Mouse (Mus musculus) lung, postnatal 25 days (tissue): Measurements from ENCODE around the gene Rnaseh2c.

ENCODE experiments used
- DNase-seq: peaks from one replicate; pipeline ENCODE4 v3.0.0; 2022; ENCODE audit warnings: low spot score

The Rnaseh2c gene

DNA sequence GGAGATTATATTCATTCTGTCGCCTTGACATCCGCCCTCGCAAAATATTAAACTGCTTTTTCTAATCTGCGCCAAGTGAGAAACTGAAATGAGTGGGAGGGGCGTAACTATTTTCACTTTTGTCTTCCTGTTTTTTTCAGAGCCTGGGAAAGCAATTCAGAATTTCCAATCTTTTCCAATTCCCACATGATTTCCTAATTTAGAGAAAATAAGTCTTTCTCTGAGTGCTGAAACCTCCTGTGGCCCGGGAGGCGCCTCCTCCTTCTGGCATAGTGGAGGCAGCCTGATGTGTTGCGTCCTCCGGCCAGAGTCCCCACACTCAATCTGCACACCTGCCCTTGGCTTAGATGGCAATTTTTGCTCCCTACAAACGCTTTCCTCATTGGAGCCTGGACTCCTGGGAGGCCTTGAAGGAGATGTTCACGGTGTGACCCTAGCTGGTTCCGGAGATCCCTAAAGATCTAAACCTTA is 34.9 kb downstream of the Rnaseh2c start:
- DNase-seq = peak; percentile 36

DNA sequence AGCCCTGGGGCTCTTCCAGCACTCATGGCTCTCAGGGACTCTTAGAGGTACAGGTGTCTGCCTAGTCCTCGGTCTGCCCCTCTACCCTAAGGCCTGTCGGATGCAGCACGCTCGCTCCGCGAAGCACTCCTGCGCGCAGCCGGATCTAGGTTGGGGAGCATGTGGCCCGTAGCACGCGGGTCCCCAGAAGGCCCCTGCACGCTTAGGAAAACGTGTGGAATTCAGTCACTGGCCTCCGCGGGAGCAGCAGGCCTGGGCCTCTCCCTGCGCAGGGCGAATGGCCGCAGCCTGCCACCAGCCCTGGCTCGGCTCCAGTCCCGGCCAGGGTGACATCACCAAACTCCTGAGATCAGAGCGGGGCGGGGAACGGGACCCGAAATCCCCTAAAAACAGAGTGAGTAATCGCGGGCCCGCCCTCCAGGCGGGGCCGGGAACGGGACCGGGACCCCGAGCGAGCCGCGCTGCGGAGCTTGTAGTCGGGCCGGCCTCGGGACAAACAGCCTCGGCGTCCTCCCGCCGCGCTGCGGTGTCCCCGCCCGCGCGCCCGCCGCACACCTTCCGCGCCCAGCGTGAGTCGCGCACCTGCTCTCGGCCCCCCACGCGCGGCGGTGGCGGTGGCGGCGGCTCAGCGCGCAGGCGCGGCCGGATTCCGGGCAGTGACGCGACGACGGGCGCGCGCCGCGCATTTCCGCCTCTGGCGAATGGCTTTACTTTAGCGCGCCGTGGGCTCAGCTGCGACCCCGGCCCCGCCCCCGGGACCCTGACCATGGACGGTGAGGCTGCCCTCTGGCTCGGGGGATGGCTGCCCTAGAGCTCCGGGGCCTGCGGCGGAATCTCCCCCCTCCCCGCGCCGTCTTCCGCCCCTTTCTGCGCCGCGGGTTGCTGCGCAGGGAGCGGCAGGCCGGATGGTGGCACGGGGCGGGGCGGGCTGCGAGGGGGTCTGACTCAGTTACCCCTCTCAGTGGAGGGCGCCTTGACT is 35.7 kb downstream of the Rnaseh2c start, which contains the start of gene Rela:
Gene Rela, plus strand, starts transcription at position 415 of the 979 bp plus-strand sequence.
- DNase-seq = peak; percentile 92

DNA sequence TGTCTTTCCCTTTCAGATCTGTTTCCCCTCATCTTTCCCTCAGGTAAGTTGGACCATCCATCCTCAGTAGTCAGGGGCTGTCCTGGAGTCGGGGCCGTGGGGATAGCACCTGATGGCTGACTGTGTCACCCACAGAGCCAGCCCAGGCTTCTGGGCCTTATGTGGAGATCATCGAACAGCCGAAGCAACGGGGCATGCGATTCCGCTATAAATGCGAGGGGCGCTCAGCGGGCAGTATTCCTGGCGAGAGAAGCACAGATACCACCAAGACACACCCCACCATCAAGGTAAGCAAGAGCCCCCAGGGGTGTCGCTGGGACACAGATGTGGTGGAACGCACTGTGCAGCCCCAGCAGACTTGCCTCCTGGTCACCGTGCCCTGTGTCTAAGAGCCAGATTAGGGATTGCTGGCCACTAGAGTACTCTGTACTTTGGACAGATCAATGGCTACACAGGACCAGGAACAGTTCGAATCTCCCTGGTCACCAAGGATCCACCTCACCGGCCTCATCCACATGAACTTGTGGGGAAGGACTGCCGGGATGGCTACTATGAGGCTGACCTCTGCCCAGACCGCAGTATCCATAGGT is 36.8 kb downstream of the Rnaseh2c start:
- DNase-seq = no peak

DNA sequence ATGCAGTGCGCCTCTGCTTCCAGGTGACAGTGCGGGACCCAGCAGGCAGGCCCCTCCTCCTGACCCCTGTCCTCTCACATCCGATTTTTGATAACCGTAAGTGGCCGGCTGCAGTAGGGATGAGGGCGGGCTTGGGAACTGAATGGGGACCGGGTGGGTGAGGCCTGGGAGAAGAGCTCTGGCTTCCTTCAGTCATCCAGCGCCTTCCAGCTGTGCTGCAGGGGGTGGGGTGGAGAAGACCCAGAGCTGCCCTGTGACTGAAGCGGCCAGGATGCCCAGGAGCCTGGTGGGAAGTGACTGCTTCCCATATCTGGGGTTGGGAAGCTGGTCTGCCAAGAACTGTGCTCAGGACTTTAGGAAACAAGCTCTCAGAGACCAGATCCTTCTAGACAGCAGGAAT is 38.7 kb downstream of the Rnaseh2c start:
- DNase-seq = no peak

DNA sequence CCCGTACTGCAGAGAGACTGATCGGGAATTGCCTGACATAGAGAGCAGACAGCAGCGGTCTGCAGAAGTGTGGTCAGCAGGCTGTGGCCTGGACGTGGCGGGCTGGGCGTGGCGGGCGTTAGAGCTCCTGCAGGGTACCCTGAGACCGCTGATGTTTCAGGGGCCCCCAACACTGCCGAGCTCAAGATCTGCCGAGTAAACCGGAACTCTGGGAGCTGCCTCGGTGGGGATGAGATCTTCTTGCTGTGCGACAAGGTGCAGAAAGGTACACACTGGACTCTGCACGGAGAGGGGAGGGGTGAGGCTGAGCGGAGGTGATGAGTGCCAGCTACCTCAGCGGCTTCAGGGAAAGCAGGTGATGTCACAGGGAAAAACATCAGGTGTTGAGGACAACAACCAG is 39.3 kb downstream of the Rnaseh2c start:
- DNase-seq = no peak

DNA sequence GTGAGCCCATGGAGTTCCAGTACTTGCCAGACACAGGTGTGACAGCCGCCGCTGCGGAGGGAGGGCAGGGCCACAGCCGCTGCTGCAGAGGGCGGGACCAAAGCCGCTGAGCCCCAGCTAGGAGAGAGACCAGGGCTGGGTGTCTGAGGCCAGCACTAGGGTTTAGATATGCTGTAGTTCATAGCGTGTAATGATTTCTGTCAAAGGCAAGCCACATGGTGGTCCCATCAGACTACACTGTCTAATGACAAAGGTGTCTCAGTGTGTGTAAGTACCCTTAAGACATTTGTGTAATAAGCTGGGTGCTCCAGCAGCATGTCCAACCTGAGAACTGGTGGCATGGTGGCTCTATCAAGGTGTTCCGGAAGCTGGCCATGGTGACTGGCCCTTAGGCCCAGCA is 40.0 kb downstream of the Rnaseh2c start:
- no peak for DNase-seq

DNA sequence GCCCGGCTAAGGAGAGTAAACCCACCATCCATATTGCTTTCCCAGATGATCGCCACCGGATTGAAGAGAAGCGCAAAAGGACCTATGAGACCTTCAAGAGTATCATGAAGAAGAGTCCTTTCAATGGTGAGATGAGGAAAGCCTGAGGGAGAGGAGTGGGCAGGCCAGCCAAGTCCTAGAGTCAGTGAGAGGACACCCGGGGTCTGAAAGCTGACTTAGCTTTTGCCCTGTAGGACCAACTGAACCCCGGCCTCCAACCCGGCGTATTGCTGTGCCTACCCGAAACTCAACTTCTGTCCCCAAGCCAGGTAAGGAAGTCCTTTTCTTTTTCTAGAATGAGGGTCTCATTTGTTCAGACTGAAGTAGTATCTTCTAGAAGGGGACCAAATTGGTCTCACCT is 43.6 kb downstream of the Rnaseh2c start:
- no peak for DNase-seq

DNA sequence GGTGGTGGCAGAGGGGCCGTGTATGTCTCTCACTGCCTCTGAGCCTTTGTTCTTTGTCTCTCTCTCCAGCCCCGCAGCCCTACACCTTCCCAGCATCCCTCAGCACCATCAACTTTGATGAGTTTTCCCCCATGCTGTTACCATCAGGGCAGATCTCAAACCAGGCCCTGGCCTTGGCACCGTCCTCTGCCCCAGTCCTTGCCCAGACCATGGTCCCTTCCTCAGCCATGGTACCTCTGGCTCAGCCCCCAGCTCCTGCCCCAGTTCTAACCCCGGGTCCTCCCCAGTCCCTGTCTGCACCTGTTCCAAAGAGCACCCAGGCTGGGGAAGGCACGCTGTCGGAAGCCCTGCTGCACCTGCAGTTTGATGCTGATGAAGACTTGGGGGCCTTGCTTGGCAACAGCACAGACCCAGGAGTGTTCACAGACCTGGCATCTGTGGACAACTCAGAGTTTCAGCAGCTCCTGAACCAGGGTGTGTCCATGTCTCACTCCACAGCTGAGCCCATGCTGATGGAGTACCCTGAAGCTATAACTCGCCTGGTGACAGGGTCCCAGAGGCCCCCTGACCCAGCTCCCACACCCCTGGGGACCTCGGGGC is 45.2 kb downstream of the Rnaseh2c start:
- DNase-seq = no peak

DNA sequence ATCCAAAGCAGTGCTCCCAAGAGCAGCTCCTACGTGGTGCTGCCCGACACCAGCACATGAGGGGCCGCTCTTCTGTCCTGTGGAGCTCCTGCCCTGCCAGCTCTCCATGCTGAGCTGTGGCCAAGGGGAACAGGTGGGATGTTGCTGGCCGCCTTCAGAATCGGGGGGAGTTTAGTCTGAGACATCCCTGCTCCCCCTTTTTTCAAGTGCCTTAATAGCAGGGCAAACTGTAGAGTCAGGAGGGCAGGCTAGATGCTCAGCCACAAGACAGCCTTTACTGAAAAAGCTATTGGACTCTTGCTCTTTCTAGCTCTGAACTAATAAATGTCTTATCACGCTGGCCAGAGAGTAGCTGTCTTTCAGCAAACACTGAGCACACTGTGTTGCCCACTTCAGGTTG is 46.1 kb downstream of the Rnaseh2c start:
- no peak for DNase-seq

DNA sequence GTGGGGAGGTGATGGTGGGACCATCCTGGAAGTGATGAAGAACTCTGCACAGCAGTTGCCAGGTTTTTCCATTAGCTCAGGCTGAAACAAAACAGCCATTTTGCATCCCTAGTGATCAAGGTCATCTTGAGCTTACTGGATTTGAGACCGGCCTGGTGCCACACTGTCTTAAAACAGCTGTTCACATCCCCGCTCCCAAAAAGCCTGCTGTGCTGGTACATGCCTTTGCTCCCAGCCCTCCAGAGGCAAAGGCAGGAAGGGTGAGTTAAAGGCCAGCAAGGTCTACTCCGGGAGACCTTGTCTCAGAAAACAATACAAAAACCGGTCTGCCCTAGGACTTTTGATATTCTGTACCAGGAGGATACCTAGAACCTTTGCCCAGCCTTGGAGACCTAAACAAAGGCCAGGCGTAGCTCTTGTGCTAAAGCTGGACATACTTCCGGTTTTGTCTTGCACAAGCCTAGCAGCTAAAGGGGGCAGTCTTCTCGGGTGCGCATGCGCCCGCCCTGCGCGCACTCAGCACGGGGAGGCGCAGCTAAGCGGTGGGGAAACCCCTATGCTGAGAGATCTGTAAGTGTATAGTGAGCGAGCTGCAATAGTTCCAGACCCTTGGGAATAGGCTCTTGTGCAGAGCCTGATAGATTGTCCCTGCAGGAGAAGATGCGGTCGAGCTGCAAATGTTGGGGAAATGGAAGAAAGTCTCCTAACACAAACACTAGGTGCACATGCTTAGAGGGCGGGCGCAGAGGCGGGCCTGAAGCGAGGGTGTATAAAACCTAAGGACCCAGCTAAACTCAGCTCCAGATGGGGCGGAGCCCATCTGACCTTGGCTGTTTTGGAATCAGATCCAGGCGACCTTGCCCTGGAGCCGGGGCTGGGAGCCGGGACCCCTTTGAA is 47.0 kb downstream of the Rnaseh2c start:
- DNase-seq = peak; percentile 90

DNA sequence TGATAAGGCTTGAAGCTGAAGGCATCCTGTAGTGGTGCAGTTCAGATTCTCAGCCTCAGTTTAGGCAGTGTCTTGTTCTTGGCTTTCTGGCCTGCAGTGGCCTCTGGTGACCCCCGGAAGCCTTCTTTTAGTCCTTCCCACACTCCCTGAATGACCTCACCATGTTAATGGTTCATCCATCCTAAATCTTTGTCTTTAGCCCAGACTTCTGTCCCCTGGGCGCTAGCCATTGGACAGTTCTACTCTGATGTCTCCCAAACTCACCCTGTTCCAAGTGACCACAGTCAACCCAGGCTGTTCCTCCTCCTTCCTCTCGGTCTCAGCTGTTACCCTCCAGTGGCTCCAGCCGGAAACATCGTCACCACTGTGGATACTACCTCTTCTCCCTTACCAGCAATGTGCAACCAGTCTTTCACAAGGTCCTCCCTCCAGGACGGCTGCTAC is 47.6 kb downstream of the Rnaseh2c start:
- DNase-seq = peak; percentile 49

DNA sequence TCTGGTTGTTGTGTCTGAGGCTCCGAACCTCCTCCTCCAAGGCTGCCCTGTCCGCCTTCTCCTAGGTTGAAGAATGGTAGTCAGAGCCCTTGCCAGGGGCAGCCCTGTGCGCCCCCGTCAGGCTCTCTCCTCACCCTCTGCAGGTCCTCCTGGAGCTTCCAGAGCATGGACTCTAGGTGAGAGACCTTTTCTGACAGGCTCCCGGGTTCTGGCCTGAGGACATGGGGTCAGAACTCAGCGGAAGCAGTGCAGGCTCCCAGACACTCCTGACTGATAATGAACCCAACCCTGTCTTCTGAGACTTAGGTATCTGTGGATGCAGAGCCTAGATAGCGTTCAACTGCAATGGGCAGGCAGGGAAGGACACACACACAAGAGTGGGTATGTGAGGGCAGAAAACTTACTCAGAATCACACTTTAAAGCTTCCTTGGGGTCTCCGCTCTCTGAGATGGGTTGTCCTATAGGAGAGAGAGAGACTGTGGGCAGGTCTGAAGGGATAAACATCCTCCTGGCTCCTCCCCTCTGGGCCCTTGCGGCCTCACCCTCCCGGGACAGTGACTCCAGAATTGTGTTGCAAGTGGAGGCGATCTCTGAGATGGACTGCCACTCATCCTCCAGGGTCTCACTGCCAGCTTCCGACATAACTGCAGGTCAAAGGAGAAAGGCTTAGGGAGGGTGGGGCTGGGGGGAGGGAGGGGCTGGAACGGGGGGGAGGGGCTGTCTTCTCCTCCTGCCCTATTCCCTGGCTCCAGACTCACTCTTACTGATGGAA is 50.0 kb downstream of the Rnaseh2c start:
- DNase-seq = no peak

DNA sequence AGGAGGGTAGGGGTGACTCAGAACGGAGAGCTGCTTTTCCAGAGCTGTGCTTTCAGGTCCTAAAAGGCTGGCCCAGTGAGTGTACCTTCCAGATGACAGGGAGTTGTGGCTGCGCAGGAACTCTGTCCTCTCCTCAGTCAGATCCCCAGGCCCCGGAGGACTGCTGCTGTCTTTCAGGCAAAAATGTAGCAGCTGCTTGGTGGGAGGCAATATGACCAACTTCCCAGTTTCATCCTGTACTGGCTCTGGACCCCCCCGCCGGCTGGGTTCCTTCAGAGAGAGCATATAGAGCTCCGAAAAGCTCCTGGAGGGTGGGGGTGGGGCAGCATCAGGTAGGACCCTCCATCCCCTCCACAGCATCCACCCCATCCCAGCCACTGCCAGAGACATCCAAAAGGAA is 50.9 kb downstream of the Rnaseh2c start:
- no peak for DNase-seq

DNA sequence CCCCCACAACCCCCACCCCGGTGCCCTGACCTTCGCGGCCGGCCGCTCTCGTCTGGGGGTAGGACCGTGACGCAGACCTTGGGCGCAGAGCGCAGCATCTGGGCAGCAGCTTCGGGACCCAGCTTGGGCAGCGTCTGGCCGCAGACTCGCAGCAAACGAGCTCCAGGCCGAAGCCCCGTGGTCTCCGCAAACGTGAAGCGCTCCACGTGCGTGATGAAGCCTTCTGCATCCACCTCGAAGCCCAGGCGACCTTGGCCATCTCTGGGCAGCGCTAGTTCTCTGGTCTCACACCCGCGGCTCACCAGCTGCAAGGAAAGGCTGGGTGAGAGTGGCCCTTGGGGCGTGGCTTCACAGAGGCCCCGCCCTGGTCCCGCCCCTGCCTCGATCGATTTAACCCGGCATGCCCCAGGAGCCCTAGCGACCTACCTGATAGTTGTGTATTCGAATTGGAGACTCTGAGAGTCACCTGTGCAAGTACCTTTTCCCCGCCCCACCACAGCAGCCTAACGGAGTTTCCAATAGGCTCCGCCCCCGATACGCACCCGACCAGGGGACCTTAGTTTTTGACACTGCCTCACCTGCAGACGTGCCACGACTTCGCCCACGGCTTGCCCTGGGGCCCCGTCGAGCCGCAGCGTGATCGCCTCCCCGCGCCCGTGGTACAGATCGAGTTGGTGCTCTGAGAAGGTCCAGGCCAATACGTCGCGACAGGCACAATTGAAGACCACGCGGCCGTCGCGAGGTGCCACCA is 52.5 kb downstream of the Rnaseh2c start:
- DNase-seq = no peak

DNA sequence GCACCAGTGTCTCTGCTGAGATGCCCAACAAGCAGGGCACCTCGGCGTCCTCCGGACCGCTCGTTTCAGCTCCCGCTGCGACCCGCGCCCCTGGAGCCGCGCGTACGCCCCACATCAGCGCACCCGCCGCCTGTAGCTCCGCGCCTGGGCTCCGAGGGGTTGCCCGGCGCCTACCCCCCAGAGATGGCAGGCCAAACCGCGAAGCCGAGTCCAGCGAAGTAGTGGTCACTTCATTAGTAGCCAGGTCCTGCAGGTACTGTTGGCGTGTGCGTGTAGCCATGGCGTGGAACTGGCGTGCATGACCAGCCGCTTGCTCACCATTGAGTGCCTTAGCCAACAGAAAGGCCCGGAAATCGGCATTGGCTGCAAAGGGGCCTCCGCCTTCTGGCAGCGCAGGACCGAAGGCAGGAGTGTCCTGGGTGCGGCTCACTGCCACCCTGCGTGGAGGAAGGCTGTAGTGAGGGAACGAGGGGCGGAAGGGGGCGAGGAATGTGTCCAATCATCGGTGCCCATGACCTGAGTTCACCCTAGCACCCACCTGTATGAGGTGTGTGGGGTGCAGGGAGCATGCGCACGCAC is 53.1 kb downstream of the Rnaseh2c start:
- no peak for DNase-seq
